Mouse (Mus musculus): ENCODE results near the gene Gm49405. TPM values are rescaled to one million over a fixed set of nuclear protein-coding genes. Genes with fewer than 3 reads are reported as not detected.

The Gm49405 gene
- 0.85 TPM for polyA plus RNA-seq (2017; shearing (Covaris generic))

DNA sequence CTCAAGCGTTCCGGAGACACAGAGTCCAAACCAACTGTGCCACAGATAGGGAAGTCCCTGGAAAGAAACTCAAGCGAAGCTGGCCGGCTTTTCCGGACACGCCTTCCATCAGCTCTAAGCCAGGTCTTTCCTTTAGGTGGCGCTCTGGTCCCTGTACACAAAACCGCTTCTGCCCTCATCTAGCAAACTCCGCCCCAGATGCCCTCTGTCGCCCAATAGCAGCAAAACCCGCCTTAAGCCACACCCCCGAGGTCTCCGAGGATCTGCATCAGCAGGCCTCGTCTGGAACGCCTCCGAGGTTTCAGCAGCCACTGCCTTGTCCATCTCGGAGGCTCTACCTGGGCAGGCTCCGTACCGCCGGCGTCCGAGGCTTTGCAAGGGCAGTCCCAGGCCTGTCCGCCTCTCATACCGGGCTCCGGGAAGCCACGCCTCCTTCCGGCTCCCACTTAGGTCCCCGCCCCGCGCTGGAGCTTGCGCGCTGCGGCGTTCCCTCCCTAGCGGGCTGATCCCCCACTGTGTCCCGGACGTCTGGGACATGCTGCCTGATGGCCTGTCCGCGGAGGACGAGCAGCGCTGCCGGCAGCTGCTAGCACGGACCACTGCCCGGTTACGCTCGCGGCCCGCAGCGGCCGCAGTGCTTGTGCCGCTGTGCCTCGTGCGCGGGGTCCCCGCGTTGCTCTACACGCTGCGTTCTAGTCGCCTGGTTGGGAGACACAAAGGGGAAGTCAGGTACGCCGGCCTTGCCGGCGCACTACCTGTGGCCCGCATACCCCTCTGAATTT, at the start of gene Gm49405, which contains the start of gene Nudt8:
Gene Gm49405, plus strand, starts transcription at position 508 of the 782 bp plus-strand sequence.
Gene Nudt8, plus strand, starts transcription at position 462 of the 782 bp plus-strand sequence.

DNA sequence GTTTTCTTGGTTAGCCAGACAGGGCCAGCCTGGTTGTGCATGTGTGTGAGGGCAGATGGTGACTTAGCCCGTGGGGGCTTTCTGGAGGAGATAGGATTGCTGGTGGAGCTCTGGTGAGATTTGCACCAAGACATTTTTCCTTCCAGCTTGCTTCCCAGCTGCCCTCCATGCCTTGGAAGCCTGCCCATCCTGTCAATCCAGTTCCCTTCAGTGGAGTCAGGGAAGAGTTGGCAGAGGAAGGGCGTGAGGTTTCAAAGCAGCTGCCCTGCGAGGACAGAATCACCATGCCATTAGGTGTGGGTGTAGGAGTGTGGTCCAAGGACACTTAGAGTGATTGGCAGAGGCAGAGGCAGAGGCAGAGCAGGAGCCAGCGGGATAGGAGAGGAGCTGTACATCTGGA, 42.0 kb upstream of the Gm49405 start, which contains the start of gene Aldh3b3:
Gene Aldh3b3, plus strand, starts transcription at position 176 of the 400 bp plus-strand sequence.

DNA sequence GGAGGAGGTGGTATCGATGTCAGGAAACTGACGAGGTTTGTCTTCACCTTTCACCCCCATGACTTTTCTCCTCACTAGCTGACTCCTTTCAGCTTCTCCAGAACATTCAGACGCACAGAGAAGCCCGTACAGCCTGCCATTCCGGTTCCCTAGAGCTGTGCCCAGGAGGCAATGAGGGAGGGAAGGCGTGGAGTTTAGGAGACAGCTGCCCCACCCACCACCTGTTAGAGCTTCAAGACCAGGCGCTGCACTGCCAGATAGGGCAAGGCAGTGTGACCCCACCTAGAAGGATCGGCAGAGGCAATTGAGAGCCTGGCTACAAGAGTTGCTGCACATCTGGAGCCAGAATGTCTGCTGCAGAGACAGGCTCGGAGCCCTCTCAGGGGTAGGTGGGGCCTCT, 28.2 kb upstream of the Gm49405 start, which contains the start of gene Aldh3b2:
Gene Aldh3b2, plus strand, starts transcription at position 100 of the 400 bp plus-strand sequence.

DNA sequence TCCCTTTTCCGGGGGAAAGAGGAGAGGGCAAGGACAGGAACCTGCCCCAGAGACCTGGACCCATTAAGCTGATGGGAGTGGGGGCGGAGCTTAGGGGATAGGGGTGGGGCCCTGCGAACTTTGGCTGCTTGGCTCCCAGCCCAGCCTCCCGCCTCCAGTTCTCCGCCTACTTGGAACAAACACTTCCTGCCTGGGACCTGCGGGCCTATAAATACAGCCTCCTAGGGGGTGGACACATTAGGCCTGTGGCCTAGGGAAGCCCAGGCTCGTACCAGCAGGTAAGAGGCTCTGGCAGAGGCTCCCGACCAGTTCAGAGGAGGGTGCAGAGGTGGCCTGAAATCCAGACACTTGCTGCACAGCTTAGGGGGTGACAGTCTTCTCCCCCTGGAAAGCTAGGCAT, 14.1 kb upstream of the Gm49405 start, which contains the start of gene Acy3:
Gene Acy3, plus strand, starts transcription at position 237 of the 400 bp plus-strand sequence.

DNA sequence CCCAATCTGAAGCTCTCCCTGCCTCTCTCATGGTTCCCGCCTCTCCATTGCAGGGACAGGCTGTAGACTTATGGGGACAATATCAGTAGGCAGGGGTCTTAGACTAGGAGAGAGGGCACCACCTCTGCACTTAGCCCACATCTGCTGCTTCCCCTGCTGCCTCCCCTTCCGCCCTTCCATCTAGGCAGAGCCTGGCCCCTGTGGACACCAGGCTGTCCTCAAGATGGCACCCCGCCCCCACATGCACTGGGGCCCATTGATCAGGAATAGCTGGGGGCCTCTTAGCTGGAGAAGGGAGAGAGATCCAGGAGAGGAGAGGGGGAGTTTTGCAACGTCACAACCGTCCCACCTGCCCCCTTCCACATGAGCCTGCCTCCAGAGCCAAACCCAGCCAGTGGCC, 8.0 kb upstream of the Gm49405 start, which contains the start of gene Tbx10:
Gene Tbx10, plus strand, starts transcription at position 337 of the 400 bp plus-strand sequence.

DNA sequence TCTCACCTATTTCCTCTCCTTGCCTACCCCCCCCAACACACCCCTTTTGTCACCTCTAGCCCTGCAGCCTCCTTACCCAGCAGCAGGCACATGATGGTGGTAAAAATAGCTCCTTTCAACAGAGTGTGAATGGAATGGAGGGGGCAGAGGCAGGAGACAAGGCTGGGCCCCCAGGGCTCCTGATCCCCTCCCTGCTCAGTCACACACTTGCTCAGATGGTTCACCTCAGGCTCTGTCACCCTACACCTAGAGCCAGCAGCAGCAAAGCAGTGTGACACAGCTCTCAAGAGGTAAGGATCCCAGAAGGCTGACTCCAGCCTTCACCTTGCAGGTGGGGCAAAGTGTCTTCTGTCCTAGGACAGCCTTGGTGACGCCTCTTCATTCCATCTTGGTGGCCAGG, 2.7 kb downstream of the Gm49405 start, which contains the start of gene Doc2g:
Gene Doc2g, plus strand, starts transcription at position 202 of the 400 bp plus-strand sequence.

DNA sequence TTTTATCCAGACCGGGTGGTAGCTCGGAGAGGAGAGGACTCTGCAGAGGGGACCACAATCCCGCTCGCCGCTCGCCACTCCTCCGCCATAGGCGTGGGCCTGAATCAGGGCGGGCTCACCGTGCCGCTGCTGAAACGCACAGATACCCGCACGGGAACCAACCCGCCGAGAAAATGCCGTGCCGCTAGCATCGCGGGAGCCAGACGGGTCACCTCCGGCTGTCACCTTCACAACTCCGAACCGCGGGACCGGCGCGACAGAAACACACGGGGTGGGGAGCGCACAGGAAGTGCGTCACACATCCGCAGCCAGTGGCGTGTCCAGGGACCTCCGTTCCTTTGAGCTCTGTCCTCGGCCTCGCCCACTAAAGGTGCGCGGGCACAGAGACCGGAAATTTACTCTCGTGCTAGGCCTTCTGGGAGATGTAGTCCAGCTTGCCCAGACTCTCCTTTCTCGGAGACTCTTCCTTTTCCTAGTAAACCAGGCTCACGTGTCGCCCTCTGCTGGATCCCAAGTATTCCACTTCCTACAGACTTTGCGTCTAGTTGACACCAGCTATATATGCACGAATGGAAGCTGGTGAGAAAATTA, 12.1 kb downstream of the Gm49405 start, which contains the start of gene Ndufv1:
Gene Ndufv1, minus strand, starts transcription at position 375 of the 591 bp plus-strand sequence.

DNA sequence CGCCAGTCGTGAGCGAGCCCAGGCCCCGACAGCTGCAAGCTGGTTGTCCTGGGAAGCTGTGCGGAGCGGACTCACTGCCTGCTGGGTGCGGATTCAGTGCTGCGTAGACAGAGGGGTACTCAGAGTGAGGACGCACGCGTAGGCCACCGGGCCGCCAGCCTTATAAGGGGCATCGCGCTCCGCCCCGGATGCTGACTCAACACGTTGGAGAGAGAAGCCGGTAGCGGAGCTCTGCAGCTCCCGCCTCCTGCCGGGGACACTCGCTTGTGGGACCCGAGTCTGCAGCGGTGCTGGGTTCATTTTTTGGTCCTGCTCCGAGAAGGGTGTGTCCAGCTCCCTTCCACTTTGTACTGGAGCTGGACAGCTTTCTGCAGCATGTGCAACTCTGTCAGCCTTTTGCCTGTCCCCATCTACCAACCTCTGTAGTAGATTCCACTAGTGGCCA, 37.4 kb downstream of the Gm49405 start, which contains the start of gene Gstp1:
Gene Gstp1, minus strand, starts transcription at position 198 of the 445 bp plus-strand sequence.

DNA sequence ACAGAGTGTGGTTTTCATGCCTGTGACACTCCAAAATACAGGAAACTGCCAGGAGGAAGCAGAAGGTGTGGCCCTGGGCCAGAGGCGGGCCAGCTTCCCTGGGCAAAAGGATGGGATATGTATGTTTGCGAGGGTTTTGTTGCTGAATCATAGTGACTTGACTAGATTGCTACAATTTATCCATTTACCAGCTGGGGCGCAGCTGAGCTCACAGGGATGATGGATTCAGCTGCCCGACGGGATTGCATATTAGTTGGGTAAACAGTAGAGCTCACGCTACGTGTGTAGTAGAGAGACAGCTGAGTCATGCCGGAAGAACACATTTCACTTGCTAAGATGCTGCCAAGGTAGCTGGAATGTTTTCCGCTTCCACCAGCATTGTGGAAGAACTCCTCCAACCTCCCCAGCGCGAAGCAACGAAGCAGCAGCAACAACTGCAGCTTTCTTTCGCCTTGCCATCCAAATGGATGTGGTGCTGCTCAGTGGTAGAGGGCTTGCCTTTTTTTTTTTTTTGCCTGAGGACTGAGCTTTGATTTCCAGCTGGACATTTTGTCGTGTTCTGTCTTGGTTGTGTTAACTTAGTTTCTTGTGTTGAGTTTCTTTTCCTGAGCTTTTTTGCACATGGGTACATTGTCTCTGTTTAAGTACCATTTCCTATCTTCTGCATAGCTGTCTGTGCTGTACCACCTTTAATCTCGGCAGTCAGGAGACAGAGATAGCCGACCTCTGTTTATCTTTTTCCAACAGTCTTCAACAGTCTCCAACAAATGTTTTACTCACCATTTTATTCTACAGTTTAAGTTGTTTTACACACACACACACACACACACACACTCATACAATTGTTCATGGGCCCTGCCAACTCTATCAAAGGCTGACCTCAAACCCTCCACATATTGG, 45.8 kb downstream of the Gm49405 start, which contains the start of gene Gstp2:
Gene Gstp2, minus strand, starts transcription at position 58 of the 900 bp plus-strand sequence.

Other genes starting within 250 kb of the Gm49405 start
- gene Kmt5b, start 233.2 kb upstream of the Gm49405 start, polyA plus RNA-seq (2017; shearing (Covaris generic)): 69.6 TPM
- 27.0 TPM for gene Chka, start 148.9 kb upstream of the Gm49405 start, polyA plus RNA-seq (2017; shearing (Covaris generic))
- 66.4 TPM for gene Tcirg1, start 93.5 kb upstream of the Gm49405 start, polyA plus RNA-seq (2017; shearing (Covaris generic))
- gene Ndufs8, start 87.9 kb upstream of the Gm49405 start, polyA plus RNA-seq (2017; shearing (Covaris generic)): 118 TPM
- gene Aldh3b1, start 70.8 kb upstream of the Gm49405 start, polyA plus RNA-seq (2017; shearing (Covaris generic)): 0.20 TPM
- 37.0 TPM for gene Unc93b1, start 65.4 kb upstream of the Gm49405 start, polyA plus RNA-seq (2017; shearing (Covaris generic))
- 0.29 TPM for gene Aldh3b3, start 42.0 kb upstream of the Gm49405 start, polyA plus RNA-seq (2017; shearing (Covaris generic))
- gene Aldh3b2, start 28.3 kb upstream of the Gm49405 start, polyA plus RNA-seq (2017; shearing (Covaris generic)): not detected
- gene Acy3, start 14.1 kb upstream of the Gm49405 start, polyA plus RNA-seq (2017; shearing (Covaris generic)): not detected
- gene Tbx10, start 7.9 kb upstream of the Gm49405 start, polyA plus RNA-seq (2017; shearing (Covaris generic)): not detected
- 12.7 TPM for gene Nudt8, start within 50 bp of the Gm49405 start, polyA plus RNA-seq (2017; shearing (Covaris generic))
- 2.1 TPM for gene Doc2g, start 2.7 kb downstream of the Gm49405 start, polyA plus RNA-seq (2017; shearing (Covaris generic))
- gene Ndufv1, start 12.2 kb downstream of the Gm49405 start, polyA plus RNA-seq (2017; shearing (Covaris generic)): 109 TPM
- 392 TPM for gene Gstp1, start 37.4 kb downstream of the Gm49405 start, polyA plus RNA-seq (2017; shearing (Covaris generic))
- not detected for gene Gstp2, start 45.4 kb downstream of the Gm49405 start, polyA plus RNA-seq (2017; shearing (Covaris generic))
- gene Gstp3, start 58.9 kb downstream of the Gm49405 start, polyA plus RNA-seq (2017; shearing (Covaris generic)): 42.6 TPM
- not detected for gene Cabp2, start 81.0 kb downstream of the Gm49405 start, polyA plus RNA-seq (2017; shearing (Covaris generic))
- gene Cdk2ap2, start 96.6 kb downstream of the Gm49405 start, polyA plus RNA-seq (2017; shearing (Covaris generic)): 550 TPM
- 224 TPM for gene Pitpnm1, start 99.4 kb downstream of the Gm49405 start, polyA plus RNA-seq (2017; shearing (Covaris generic))
- 157 TPM for gene Aip, start 125.2 kb downstream of the Gm49405 start, polyA plus RNA-seq (2017; shearing (Covaris generic))
- gene Gpr152, start 139.2 kb downstream of the Gm49405 start, polyA plus RNA-seq (2017; shearing (Covaris generic)): not detected
- not detected for gene Cabp4, start 143.4 kb downstream of the Gm49405 start, polyA plus RNA-seq (2017; shearing (Covaris generic))
- gene Coro1b, start 148.0 kb downstream of the Gm49405 start, polyA plus RNA-seq (2017; shearing (Covaris generic)): 214 TPM
- 375 TPM for gene Ptprcap, start 153.0 kb downstream of the Gm49405 start, polyA plus RNA-seq (2017; shearing (Covaris generic))
- gene Rps6kb2, start 162.7 kb downstream of the Gm49405 start, polyA plus RNA-seq (2017; shearing (Covaris generic)): 57.9 TPM
- gene Carns1, start 174.9 kb downstream of the Gm49405 start, polyA plus RNA-seq (2017; shearing (Covaris generic)): 13.1 TPM
- 416 TPM for gene Tbc1d10c, start 190.7 kb downstream of the Gm49405 start, polyA plus RNA-seq (2017; shearing (Covaris generic))
- 774 TPM for gene Ppp1ca, start 191.4 kb downstream of the Gm49405 start, polyA plus RNA-seq (2017; shearing (Covaris generic))
- gene Rad9a, start 201.0 kb downstream of the Gm49405 start, polyA plus RNA-seq (2017; shearing (Covaris generic)): 28.5 TPM
- 40.7 TPM for gene Clcf1, start 213.6 kb downstream of the Gm49405 start, polyA plus RNA-seq (2017; shearing (Covaris generic))
- not detected for gene AC109138.7, start 213.7 kb downstream of the Gm49405 start, polyA plus RNA-seq (2017; shearing (Covaris generic))
- 59.6 TPM for gene Pold4, start 231.3 kb downstream of the Gm49405 start, polyA plus RNA-seq (2017; shearing (Covaris generic))

All from effector memory CD4-positive, alpha-beta T cell, adult 7 months (primary cell).